Mouse (Mus musculus) CD8-positive naive resting alpha-beta T cell, adult 2 months (primary cell): ENCODE measurements around the gene Rd3.

Source experiments
- DNase-seq, 2 experiments: peaks; one replicate each; pipeline ENCODE4 v3.0.0; 2022; ENCODE audit warnings: low read depth in 2 of 2, low spot score in 2 of 2

Rd3 gene

GRCm38 (mm10) chr1:191977187-191977586 is at the start of gene Rd3:
Gene Rd3 (plus strand): TSS chr1:191977370.
- DNase-seq: no peak

- DNase-seq: no peak
Observed at GRCm38 (mm10) chr1:191928345-191928744, 48.8 kb upstream of the Rd3 start.

GRCm38 (mm10) chr1:191929065-191929464 is 48.1 kb upstream of the Rd3 start:
- no peak for DNase-seq

- DNase-seq: no peak
Observed at GRCm38 (mm10) chr1:191929897-191930524, 47.2 kb upstream of the Rd3 start.

GRCm38 (mm10) chr1:191930525-191931105 is 46.6 kb upstream of the Rd3 start:
- no peak for DNase-seq

GRCm38 (mm10) chr1:191932286-191932985 is 44.7 kb upstream of the Rd3 start:
- DNase-seq: no peak

GRCm38 (mm10) chr1:191932986-191933632 is 44.1 kb upstream of the Rd3 start:
- DNase-seq: no peak

- DNase-seq: no peak
Observed at GRCm38 (mm10) chr1:191943638-191944037, 33.5 kb upstream of the Rd3 start.

- DNase-seq: no peak
Observed at GRCm38 (mm10) chr1:191945341-191945740, 31.8 kb upstream of the Rd3 start.

GRCm38 (mm10) chr1:191945756-191946155 is 31.4 kb upstream of the Rd3 start:
- no peak for DNase-seq

- DNase-seq: no peak
Observed at GRCm38 (mm10) chr1:191946261-191946660, 30.9 kb upstream of the Rd3 start.

GRCm38 (mm10) chr1:191946835-191947234 is 30.3 kb upstream of the Rd3 start:
- DNase-seq: no peak

GRCm38 (mm10) chr1:191947796-191948195 is 29.4 kb upstream of the Rd3 start:
- no peak for DNase-seq

GRCm38 (mm10) chr1:191948600-191948999 is 28.6 kb upstream of the Rd3 start:
- no peak for DNase-seq

GRCm38 (mm10) chr1:191950611-191951010 is 26.6 kb upstream of the Rd3 start:
- DNase-seq: no peak

- DNase-seq: no peak
Observed at GRCm38 (mm10) chr1:191952733-191953335, 24.3 kb upstream of the Rd3 start.

GRCm38 (mm10) chr1:191955101-191955500 is 22.1 kb upstream of the Rd3 start:
- peak; percentile 15 to 26 for DNase-seq

- peak; percentile 12 to 15 for DNase-seq
Observed at GRCm38 (mm10) chr1:191956261-191956660, 20.9 kb upstream of the Rd3 start.

- DNase-seq: no peak
Observed at GRCm38 (mm10) chr1:191956871-191957270, 20.3 kb upstream of the Rd3 start.

- no peak for DNase-seq
Observed at GRCm38 (mm10) chr1:191957321-191957720, 19.8 kb upstream of the Rd3 start.

GRCm38 (mm10) chr1:191960946-191961345 is 16.2 kb upstream of the Rd3 start:
- no peak for DNase-seq

GRCm38 (mm10) chr1:191963413-191963812 is 13.8 kb upstream of the Rd3 start:
- no peak for DNase-seq
